Mouse (Mus musculus) G1E (cell line): ENCODE measurements around the gene Myo18a. TPM values are rescaled to one million over a fixed set of nuclear protein-coding genes. Genes with fewer than 3 reads are reported as not detected.

Experiments
- ATAC-seq: 2 replicates; pipeline ENCODE4 v1.8.0; 2016; ENCODE audit warnings: mild to moderate bottlenecking; ENCODE audit not compliant: insufficient number of reproducible peaks, poor library complexity, low FRiP score, severe bottlenecking; ENCODE audit errors: extremely low read depth
- DNase-seq: peaks from one replicate; pipeline ENCODE4 v3.0.0; 2012; ENCODE audit warnings: low spot score
- H3K27me3 ChIP-seq: 2 replicates; pipeline ENCODE4 v1.6.1; 2012; ENCODE audit warnings: mild to moderate bottlenecking, low read length, inconsistent platforms; ENCODE audit not compliant: insufficient read depth
- H3K36me3 ChIP-seq: replicated peaks from 2 replicates; pipeline ENCODE3; 2012; ENCODE audit warnings: mild to moderate bottlenecking, inconsistent platforms
- H3K4me1 ChIP-seq: 2 replicates; pipeline ENCODE4 v1.6.1; 2012; ENCODE audit warnings: low read depth, low read length, inconsistent platforms, mixed read lengths; ENCODE audit not compliant: insufficient read depth
- H3K4me3 ChIP-seq: 2 replicates; pipeline ENCODE4 v1.5.1; 2012; ENCODE audit warnings: low read depth, mild to moderate bottlenecking, inconsistent platforms, low read length, moderate library complexity, mixed read lengths
- H3K9me3 ChIP-seq: replicated peaks from 2 replicates; pipeline ENCODE4 v1.6.1; 2012; ENCODE audit warnings: inconsistent platforms
- CTCF ChIP-seq: IDR thresholded peaks from 2 replicates; pipeline ENCODE4 v1.5.1; 2012; ENCODE audit warnings: low read depth, low read length, inconsistent platforms, mixed read lengths
- GATA1 ChIP-seq: IDR thresholded peaks from 2 replicates; pipeline ENCODE4 v1.6.1; 2012; ENCODE audit warnings: borderline replicate concordance, low read length, inconsistent platforms, mixed read lengths
- GATA2 ChIP-seq: IDR thresholded peaks from 2 replicates; pipeline ENCODE4 v1.6.1; 2012; ENCODE audit warnings: low read depth, low read length, inconsistent platforms, borderline replicate concordance
- POLR2AphosphoS5 ChIP-seq: IDR thresholded peaks from 2 replicates; pipeline ENCODE4 v1.6.1; 2012; ENCODE audit warnings: low read depth, low read length, inconsistent platforms; ENCODE audit not compliant: insufficient replicate concordance
- TAL1 ChIP-seq: conservative IDR thresholded peaks from 2 replicates; pipeline ENCODE4 v1.6.1; 2012; ENCODE audit warnings: low read depth, low read length, inconsistent platforms, mixed read lengths
- polyA plus RNA-seq: library from polyadenylated mRNA; stranded (reverse); fragments of >175 nt; gene quantifications from 2 replicates; pipeline ENCODE4 v1.2.3, GENCODE M21; 2012
- total RNA-seq, 2 experiments: library from RNA; stranded (forward) in 1 of 2; stranded (reverse) in 1 of 2; fragments of 200-1000 nt in 1 of 2; fragments of >200 nt in 1 of 2; fragmentation: Nextera tagmentation in 1 of 2; gene quantifications; 2 replicates each; pipeline ENCODE4 v1.2.3; 2014 to 2017

Gene Myo18a
- total and polyA plus RNA-seq, 3 experiments = 32.7 to 59.4 (median 53.1) TPM

GRCm38 (mm10) chr11:77784894-77785293 lies 21.8 kb downstream of the Myo18a start:
- Histone ChIP-seq H3K4me1 (peaks cover 84% of the 10 kb centered on the region), H3K4me3 (peak overlapping the region; percentile 65; the same call in 1 of the 2 replicates), H3K36me3 (peaks cover 76% of the 10 kb centered on the region), H3K27me3 (no peaks in the 10 kb centered on the region), H3K9me3 (no peaks in the 10 kb centered on the region)
- DNase-seq (peak; percentile 28), ATAC-seq (no peak)
- TF ChIP-seq GATA2 (no peak), POLR2AphosphoS5 (no peak), CTCF (no peak), GATA1 (no peak), TAL1 (no peak)

- DNase-seq = no peak
- Histone ChIP-seq H3K4me3 (peak overlapping the region; percentile 65; the same call in 1 of the 2 replicates), H3K4me1 (peaks cover 89% of the 10 kb centered on the region), H3K9me3 (no peaks in the 10 kb centered on the region), H3K36me3 (peaks cover 77% of the 10 kb centered on the region), H3K27me3 (no peaks in the 10 kb centered on the region)
- ATAC-seq = no peak
- no peak for TF ChIP-seq GATA1
- no peak for TF ChIP-seq CTCF
- TF ChIP-seq TAL1 = no peak
- no peak for TF ChIP-seq POLR2AphosphoS5
- no peak for TF ChIP-seq GATA2
Observed at GRCm38 (mm10) chr11:77785396-77785767, 22.3 kb downstream of the Myo18a start.

GRCm38 (mm10) chr11:77785768-77786561 lies 22.9 kb downstream of the Myo18a start:
- no peaks in the 10 kb centered on the region for H3K27me3 ChIP-seq
- H3K36me3 ChIP-seq = peaks cover 75% of the 10 kb centered on the region
- peaks cover 89% of the 10 kb centered on the region for H3K4me1 ChIP-seq
- ATAC-seq (peak; percentile 29), DNase-seq (peak; percentile 57)
- H3K4me3 ChIP-seq = peak overlapping the region; percentile 65; the same call in 1 of the 2 replicates
- TF ChIP-seq GATA2 (no peak), POLR2AphosphoS5 (no peak), TAL1 (no peak), CTCF (no peak), GATA1 (no peak)
- no peaks in the 10 kb centered on the region for H3K9me3 ChIP-seq

GRCm38 (mm10) chr11:77787707-77788106 lies 24.7 kb downstream of the Myo18a start, which contains the start of gene Gm10277:
Gene Gm10277, minus strand, starts transcription at chr11:77787747.
- DNase-seq (peak; percentile 36), ATAC-seq (no peak)
- peak within 1 kb of the TSS; percentile 62; the same call in 1 of the 2 replicates for H3K4me3 ChIP-seq
- no peaks in the 10 kb centered on the region for H3K9me3 ChIP-seq
- H3K27me3 ChIP-seq = no peaks in the 10 kb centered on the region
- H3K4me1 ChIP-seq = peaks cover 90% of the 10 kb centered on the region
- TF ChIP-seq CTCF (no peak), TAL1 (no peak), POLR2AphosphoS5 (no peak), GATA1 (no peak), GATA2 (no peak)
- H3K36me3 ChIP-seq = peaks cover 64% of the 10 kb centered on the region

- Histone ChIP-seq H3K4me3 (no peak overlapping the region; the same call in 1 of the 2 replicates), H3K36me3 (peaks cover 54% of the 10 kb centered on the region), H3K27me3 (no peaks in the 10 kb centered on the region), H3K4me1 (peaks cover 87% of the 10 kb centered on the region), H3K9me3 (no peaks in the 10 kb centered on the region)
- TF ChIP-seq GATA1 (no peak), POLR2AphosphoS5 (no peak), TAL1 (no peak), GATA2 (no peak), CTCF (no peak)
- ATAC-seq (no peak), DNase-seq (no peak)
Observed at GRCm38 (mm10) chr11:77789512-77789911, 26.5 kb downstream of the Myo18a start.

- no peak for TF ChIP-seq CTCF
- TF ChIP-seq TAL1 = no peak
- no peak for TF ChIP-seq GATA1
- TF ChIP-seq GATA2 = no peak
- TF ChIP-seq POLR2AphosphoS5 = no peak
- H3K4me3 ChIP-seq = peak overlapping the region; percentile 61; the same call in 1 of the 2 replicates
- DNase-seq = no peak
- H3K36me3 ChIP-seq = peaks cover 51% of the 10 kb centered on the region
- H3K27me3 ChIP-seq = no peaks in the 10 kb centered on the region
- ATAC-seq = no peak
- H3K4me1 ChIP-seq = peaks cover 80% of the 10 kb centered on the region
- H3K9me3 ChIP-seq = no peaks in the 10 kb centered on the region
Observed at GRCm38 (mm10) chr11:77790286-77790685, 27.2 kb downstream of the Myo18a start.
